Mouse (Mus musculus) adrenal gland, postnatal 4 days (tissue): ENCODE results near the gene Slc22a14. TPM values are rescaled to one million over a fixed set of nuclear protein-coding genes. Genes with fewer than 3 reads are reported as not detected.

Source experiments
- DNase-seq, 2 experiments: peaks; one replicate each; pipeline ENCODE4 v3.0.0; 2021 to 2022; ENCODE audit warnings: low spot score in 2 of 2, mixed read lengths in 2 of 2
- total RNA-seq, 2 experiments: library from RNA; stranded (reverse); gene quantifications; 2 replicates each; pipeline ENCODE4 v1.2.3; 2021

Gene Slc22a14
- total RNA-seq, 2 experiments from 2014 or later, result not detected

- no peak for DNase-seq
Observed at GRCm38 (mm10) chr9:119145638-119146037, 219.7 kb downstream of the Slc22a14 start.

DNA sequence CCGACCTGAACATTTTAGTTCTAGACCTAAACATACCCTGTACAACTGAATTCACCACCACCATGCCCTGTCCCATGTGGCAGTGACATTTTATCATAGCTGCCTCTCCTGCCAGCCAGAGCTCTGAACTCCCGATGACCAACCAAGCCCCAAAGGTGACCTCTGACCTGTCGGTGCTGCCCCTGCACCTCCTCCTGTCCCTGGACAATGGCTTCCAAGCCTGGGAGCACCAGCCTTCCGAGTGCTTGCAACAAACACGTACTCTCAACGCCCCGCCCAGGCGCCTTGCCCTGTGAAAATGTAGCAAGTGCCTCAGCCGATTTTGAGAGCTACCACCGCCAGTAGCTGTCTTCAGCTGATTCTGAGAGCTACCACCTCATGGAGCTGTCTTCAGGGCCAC lies 220.2 kb downstream of the Slc22a14 start:
- no peak for DNase-seq

- DNase-seq, result no peak
Observed at GRCm38 (mm10) chr9:119144696-119145095, 220.7 kb downstream of the Slc22a14 start.

- DNase-seq, result no peak
Observed at GRCm38 (mm10) chr9:119143372-119143771, 222.0 kb downstream of the Slc22a14 start.

DNA sequence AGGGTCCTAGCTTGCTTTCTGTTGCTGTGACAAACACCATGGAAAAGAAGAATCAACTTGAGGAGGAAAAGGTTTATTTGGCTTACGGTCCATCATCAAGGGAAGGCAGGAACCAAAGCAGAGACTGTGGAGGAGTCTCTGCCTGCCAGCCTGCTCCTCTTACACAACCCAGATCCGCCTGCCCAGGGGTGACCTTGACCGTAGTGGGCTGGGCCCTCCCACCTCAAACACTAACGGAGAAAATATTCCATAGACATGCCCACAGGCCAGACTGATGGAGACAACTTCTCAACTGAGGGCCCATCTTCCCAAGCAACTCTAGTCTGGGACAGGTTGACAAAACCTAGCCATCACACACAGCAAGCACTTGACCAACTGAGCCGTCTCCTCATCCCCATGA lies 223.3 kb downstream of the Slc22a14 start:
- no peak for DNase-seq

DNA sequence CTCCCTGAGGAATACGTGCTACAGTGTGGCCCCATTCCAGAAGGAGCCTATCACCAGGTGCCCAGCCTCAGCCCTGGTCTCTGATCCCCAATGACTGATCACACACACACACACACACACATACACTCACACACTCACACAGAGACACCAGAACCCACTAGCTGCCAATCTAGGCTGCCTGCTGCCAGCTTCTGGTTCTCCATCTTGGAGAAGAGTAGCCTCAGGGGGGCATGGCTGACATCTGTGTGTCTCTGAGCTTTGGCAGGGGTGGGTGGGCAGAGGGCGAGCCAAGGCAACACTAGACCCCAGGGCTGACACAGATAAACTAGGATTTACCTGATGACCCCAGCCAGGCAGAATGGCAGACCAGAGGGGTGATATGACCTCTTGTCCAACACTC lies 226.5 kb downstream of the Slc22a14 start:
- no peak for DNase-seq

DNA sequence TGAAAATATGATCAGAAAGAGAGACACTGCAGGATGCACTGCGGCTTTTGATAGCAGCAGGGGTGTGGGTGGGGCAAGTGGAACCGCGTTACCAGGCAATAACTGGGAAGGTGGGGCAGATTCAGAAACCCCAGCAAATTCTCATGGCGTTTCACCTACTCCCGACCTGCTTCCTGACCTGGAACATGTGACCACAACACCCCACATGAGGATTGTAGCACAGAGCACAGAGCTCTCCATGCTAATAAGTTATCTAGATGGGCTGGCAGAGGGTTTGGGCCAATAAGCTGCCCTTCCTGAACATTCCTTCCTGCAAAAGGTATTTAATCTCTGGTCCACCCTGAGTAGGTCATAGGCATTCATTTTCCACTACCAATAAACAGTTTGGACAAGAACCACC lies 234.7 kb downstream of the Slc22a14 start:
- no peak for DNase-seq

GRCm38 (mm10) chr9:119128436-119129181 lies 236.7 kb downstream of the Slc22a14 start:
- DNase-seq, result no peak

DNA sequence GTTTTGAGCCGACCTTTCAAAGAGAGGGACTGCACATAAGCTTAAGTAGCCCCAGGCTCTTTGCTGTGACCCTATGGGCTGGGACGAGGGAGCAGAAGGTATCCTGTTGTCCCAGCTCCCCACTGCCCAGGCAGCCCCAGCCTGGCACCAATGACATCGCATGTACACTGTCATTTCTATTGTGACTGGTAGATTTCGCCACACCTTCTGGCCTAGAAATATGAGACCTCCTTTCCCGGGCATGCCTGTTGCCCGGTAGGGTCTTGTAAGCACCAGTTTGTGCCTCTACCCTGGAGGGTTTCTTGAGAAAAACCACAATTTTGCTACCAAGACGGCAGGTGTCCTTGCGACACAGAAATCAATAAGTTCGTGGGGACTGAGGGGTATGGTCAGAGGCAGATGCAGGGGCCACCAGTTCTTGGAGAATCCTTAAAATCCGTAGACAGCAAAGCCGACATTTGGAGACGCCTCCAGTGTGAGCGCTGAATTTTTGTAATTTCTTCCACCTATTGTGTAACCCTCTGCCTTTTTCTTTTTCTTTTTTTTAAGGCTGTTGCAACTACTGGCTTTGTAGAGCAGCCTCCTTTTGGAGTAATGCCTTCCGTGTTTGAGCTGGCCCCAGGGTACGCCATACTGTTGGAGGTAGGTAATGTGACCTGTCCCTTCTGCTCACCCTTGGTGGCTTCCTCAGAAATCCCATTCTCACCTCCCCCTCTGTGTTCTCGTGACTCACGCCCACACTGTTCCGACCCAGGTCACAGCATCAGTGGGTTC lies 242.6 kb downstream of the Slc22a14 start:
- no peak for DNase-seq

DNA sequence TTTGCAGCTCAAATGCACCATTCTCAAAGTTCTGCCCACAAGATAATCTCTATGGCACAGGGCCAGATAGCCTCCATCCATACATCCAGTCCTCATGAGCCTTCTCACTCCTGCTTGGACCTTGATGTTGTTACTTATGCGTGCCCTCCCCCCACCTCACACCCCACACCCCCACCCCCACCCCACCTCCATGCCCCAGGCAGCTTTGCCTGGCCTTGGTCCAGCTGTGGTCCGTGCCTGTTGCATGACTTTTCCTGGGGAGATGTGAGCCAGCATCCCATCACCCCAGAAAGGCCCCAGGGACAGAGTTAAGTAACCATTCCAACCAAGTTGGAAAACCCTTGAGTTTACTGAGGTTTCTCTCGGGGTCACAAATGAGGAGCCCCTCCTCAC lies 245.2 kb downstream of the Slc22a14 start:
- DNase-seq, result no peak

Other genes with a start within 250 kb of the Slc22a14 start
- 10 to 100 TPM; 15.9 to 23.3 TPM for gene Acaa1b, start 208.5 kb downstream of the Slc22a14 start, total RNA-seq
- gene Gm47289, start 206.4 kb downstream of the Slc22a14 start, total RNA-seq, result not detected
- gene Slc22a13, start 156.5 kb downstream of the Slc22a14 start, total RNA-seq, result 1 to 10 TPM in 1 of 2 experiments, not detected in 1; 2.1 TPM
- gene Oxsr1, start 43.1 kb downstream of the Slc22a14 start, total RNA-seq, result 10 to 100 TPM; 36.0 to 39.5 TPM
- 100 to 1,000 TPM; 115 to 119 TPM for gene Acaa1a, start 25.9 kb downstream of the Slc22a14 start, total RNA-seq
- 10 to 100 TPM; 29.4 to 31.3 TPM for gene Myd88, start 24.1 kb downstream of the Slc22a14 start, total RNA-seq
- 10 to 100 TPM in 1 of 2 experiments, 1 to 10 TPM in 1; 7.3 to 16.5 TPM for gene Xylb, start 8.2 kb downstream of the Slc22a14 start, total RNA-seq
- 10 to 100 TPM; 15.6 to 17.6 TPM for gene Acvr2b, start 36.6 kb upstream of the Slc22a14 start, total RNA-seq
- 1 to 10 TPM; 6.1 to 6.6 TPM for gene Exog, start 79.4 kb upstream of the Slc22a14 start, total RNA-seq
- gene Scn5a, start 213.5 kb upstream of the Slc22a14 start, total RNA-seq, result under 1 TPM; 0.25 to 0.36 TPM